Mouse (Mus musculus) neural tube, embryonic 13.5 days (tissue): ENCODE data around the gene Psapl1. TPM values are rescaled to one million over a fixed set of nuclear protein-coding genes. Genes with fewer than 3 reads are reported as not detected.
"Not testable (repeated sequence)": the region's sequence is repeated elsewhere in the genome, so short reads cannot be mapped to it uniquely, and the experiment has no call there.

ENCODE experiments used
- ATAC-seq: fragments of 200-750 bp; cut with Nextera tagmentation; 2 replicates; pipeline ENCODE4 v1.8.0; 2017; ENCODE audit warnings: low read depth, mild to moderate bottlenecking, moderate TSS enrichment, moderate library complexity
- H3K27ac ChIP-seq: fragments of 300-500 bp; sonication (generic); replicated peaks from 2 replicates; pipeline ENCODE4 v1.5.1; 2015; ENCODE audit warnings: moderate library complexity, mild to moderate bottlenecking, inconsistent platforms
- H3K27me3 ChIP-seq: fragments of 300-500 bp; sonication (generic); 2 replicates; pipeline ENCODE4 v1.6.1; 2015; ENCODE audit warnings: mild to moderate bottlenecking, inconsistent platforms
- H3K36me3 ChIP-seq: fragments of 300-500 bp; sonication (generic); 2 replicates; pipeline ENCODE4 v1.6.1; 2015; ENCODE audit warnings: mild to moderate bottlenecking, inconsistent platforms
- H3K4me1 ChIP-seq: fragments of 300-500 bp; sonication (generic); replicated peaks from 2 replicates; pipeline ENCODE4 v1.6.1; 2015; ENCODE audit warnings: inconsistent platforms
- H3K4me2 ChIP-seq: fragments of 300-500 bp; sonication (generic); 2 replicates; pipeline ENCODE4 v1.6.1; 2015; ENCODE audit warnings: inconsistent platforms, mild to moderate bottlenecking, moderate library complexity
- H3K4me3 ChIP-seq: fragments of 300-500 bp; sonication (generic); 2 replicates; pipeline ENCODE4 v1.5.1; 2015; ENCODE audit warnings: mild to moderate bottlenecking, inconsistent platforms
- H3K9ac ChIP-seq: fragments of 300-500 bp; sonication (generic); 2 replicates; pipeline ENCODE4 v1.6.1; 2015; ENCODE audit warnings: moderate library complexity, mild to moderate bottlenecking, inconsistent platforms
- H3K9me3 ChIP-seq: fragments of 300-500 bp; sonication (generic); 2 replicates; pipeline ENCODE4 v1.6.1; 2016; ENCODE audit warnings: inconsistent platforms
- WGBS: fragments of 180-500 bp; shearing (Covaris S2); methylation state at CpG from one replicate; pipeline ENCODE4 v1.1.7; 2015; 5-methylcytosine and 5-hydroxymethylcytosine counted together
- polyA plus RNA-seq: library from polyadenylated mRNA; unstranded; fragments of >200 nt; fragmentation: Nextera tagmentation; extraction: Ambion mirVana; gene quantifications from 2 replicates; pipeline ENCODE4 v1.2.1, GENCODE M21; 2015

The Psapl1 gene
- polyA plus RNA-seq, 1 experiment from 2014 or later = 0.07 TPM

DNA sequence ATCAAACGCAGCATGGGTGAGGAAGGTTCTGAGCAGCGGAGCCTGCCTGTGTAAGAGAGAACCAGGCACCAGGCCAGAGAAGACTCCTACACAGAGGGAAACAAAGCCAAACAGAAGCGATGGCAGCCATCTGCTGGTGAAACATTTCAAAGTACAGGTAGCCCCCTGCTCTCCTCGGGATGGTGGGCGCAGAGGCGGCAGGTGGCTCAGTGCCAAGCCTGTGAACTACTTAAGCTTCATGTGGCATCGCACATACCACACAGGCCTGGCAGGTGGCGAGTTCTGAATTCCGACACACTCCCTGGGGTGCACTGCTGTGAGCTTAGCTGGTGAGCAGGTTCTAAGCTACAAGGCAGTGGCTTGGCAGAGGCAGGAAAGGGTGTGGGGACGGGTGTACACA, 9.5 kb downstream of the Psapl1 start:
- H3K4me1 ChIP-seq = peaks cover 6% of the 10 kb centered on the region; the same call in 1 of the 2 replicates
- no peaks in the 10 kb centered on the region for H3K9me3 ChIP-seq
- H3K4me3 ChIP-seq = no peak overlapping the region
- no peak overlapping the region for H3K27ac ChIP-seq
- ATAC-seq = peak; percentile 37; the same call in 1 of the 2 replicates
- 77% methylated on average over 10 of the region's 10 CpGs for WGBS
- H3K36me3 ChIP-seq = no peaks in the 10 kb centered on the region
- no peak overlapping the region for H3K9ac ChIP-seq
- H3K4me2 ChIP-seq = no peak overlapping the region
- no peaks in the 10 kb centered on the region for H3K27me3 ChIP-seq

DNA sequence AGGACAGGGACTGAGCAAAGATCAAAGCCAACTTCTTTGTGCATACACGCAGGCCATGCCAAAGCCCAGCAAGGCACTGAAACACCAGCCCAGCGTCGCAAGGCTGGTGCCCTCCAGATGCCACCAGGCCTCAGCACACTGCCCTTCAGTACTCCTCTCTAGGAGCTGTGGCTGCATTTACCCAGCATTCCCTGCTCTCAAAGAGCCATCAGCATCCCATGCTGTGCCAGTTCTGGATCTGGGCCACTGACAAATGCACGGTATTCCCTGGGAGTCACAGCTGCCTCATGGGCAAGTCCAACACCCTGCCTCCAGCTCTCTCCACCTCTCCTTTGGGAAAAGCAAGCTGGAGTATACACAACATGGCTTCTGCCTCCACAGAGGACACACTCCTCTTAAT, 16.3 kb downstream of the Psapl1 start:
- 51% methylated on average over 4 of the region's 4 CpGs for WGBS
- no peaks in the 10 kb centered on the region; the same call in 1 of the 2 replicates for H3K27me3 ChIP-seq
- H3K9me3 ChIP-seq = no peaks in the 10 kb centered on the region
- peaks cover 33% of the 10 kb centered on the region for H3K4me1 ChIP-seq
- H3K9ac ChIP-seq = no peak overlapping the region
- H3K4me3 ChIP-seq = no peak overlapping the region
- no peaks in the 10 kb centered on the region for H3K36me3 ChIP-seq
- ATAC-seq = no peak
- H3K4me2 ChIP-seq = no peak overlapping the region
- peak overlapping the region; percentile 46; the same call in 1 of the 2 replicates for H3K27ac ChIP-seq

DNA sequence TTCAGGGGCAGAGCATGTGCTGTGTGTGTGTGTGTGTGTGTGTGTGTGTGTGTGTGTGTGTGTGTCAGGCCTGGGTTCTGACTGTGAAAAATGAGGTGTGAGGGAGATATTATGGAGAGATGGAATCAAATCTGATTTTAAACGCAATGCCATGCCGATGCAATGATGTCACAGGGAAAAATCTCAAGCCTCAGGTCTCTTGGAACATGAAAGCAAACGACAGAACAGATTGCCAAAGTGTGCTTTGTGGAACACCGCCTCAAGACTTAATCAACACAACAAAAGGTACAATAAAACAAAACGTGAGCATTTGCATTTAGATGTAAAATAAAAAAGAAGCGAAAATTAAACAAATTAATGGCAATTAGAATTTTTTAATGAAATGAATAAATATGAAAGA, 16.8 kb downstream of the Psapl1 start:
- ATAC-seq = no peak
- no peaks in the 10 kb centered on the region for H3K36me3 ChIP-seq
- 46% methylated on average over 6 of the region's 6 CpGs for WGBS
- no peak overlapping the region for H3K27ac ChIP-seq
- no peaks in the 10 kb centered on the region for H3K9me3 ChIP-seq
- peaks cover 38% of the 10 kb centered on the region for H3K4me1 ChIP-seq
- H3K27me3 ChIP-seq = no peaks in the 10 kb centered on the region; the same call in 1 of the 2 replicates
- H3K9ac ChIP-seq = no peak overlapping the region
- H3K4me3 ChIP-seq = no peak overlapping the region
- H3K4me2 ChIP-seq = no peak overlapping the region

DNA sequence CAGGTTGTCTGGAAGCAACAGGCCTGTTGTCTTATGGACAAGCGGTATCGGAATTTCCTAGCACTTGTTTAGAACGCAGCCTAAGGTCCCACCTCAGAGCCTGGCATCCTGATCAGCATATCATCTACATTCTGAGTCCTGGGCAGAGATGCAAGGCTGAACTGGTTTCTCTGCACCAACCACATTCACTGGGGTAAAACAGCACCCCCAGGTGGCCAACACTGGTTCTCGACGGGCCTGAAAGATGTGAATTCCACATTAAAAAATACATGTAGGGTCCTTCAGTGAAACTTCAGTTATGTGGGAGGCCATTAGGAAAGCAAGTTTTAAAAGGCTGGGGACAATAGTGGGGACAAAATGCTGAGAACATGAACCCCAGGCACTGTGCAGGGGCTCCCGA, 20.0 kb downstream of the Psapl1 start:
- WGBS = 63% methylated on average over 6 of the region's 6 CpGs

DNA sequence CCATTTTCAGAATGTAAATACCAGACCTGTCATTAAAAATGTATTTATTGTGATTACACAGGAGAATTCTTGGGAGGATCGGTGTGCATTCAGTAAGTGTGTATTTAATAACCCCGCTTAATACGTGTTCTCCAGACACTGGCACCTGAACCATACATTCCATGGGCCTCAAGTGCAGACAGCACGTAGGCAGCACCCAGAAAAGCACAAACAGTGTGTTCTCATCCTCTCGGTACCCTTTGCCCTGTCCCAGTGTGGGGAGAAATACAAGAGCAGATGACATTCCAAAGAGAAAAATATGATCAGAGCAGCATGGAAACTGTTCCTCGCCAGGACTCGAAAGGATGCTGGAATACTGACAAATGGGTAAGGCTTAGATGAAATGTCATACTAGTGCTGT, 22.0 kb downstream of the Psapl1 start:
- peaks cover 70% of the 10 kb centered on the region for H3K4me1 ChIP-seq
- no peak for ATAC-seq
- WGBS = 49% methylated on average over 7 of the region's 7 CpGs

More for the DNA sequence above, 20.0 kb downstream of the Psapl1 start:
- peaks cover 63% of the 10 kb centered on the region for H3K4me1 ChIP-seq
- H3K36me3 ChIP-seq = no peaks in the 10 kb centered on the region
- H3K9me3 ChIP-seq = no peaks in the 10 kb centered on the region
- no peak overlapping the region for H3K4me3 ChIP-seq
- H3K27ac ChIP-seq = no peak overlapping the region
- ATAC-seq = no peak
- no peaks in the 10 kb centered on the region; the same call in 1 of the 2 replicates for H3K27me3 ChIP-seq
- no peak overlapping the region for H3K9ac ChIP-seq
- no peak overlapping the region for H3K4me2 ChIP-seq

DNA sequence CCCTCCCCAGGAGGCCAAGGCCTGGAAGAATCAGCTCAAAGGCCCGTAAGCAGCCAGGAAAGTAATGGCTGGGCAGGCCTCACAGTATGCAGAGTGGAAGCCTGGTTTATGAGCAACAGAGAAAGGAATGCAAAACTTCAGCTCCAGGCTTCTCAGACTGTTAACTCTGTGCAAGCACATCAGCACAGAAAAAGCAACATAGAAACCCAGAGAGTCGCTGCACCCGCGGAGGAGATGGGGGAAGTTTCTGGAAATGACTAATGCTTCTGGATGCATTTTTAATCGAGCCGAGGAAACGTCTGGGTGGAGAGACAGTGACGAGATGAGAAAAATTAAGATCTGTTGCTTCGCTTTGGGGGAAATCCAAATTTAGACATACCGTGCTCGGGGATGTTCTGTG, 22.5 kb downstream of the Psapl1 start:
- Histone ChIP-seq H3K9ac (peak overlapping the region; percentile 41; the same call in 1 of the 2 replicates), H3K27ac (peak overlapping the region; percentile 34; the same call in 1 of the 2 replicates), H3K4me2 (no peak overlapping the region), H3K9me3 (no peaks in the 10 kb centered on the region), H3K4me3 (no peak overlapping the region), H3K27me3 (no peaks in the 10 kb centered on the region; the same call in 1 of the 2 replicates), H3K36me3 (no peaks in the 10 kb centered on the region), H3K4me1 (peaks cover 68% of the 10 kb centered on the region)
- WGBS = 59% methylated on average over 11 of the region's 11 CpGs
- no peak for ATAC-seq

More for the DNA sequence above, 22.0 kb downstream of the Psapl1 start:
- Histone ChIP-seq H3K4me2 (no peak overlapping the region), H3K27me3 (no peaks in the 10 kb centered on the region; the same call in 1 of the 2 replicates), H3K27ac (peak overlapping the region; percentile 34), H3K9ac (peak overlapping the region; percentile 41; the same call in 1 of the 2 replicates), H3K9me3 (no peaks in the 10 kb centered on the region), H3K4me3 (no peak overlapping the region), H3K36me3 (no peaks in the 10 kb centered on the region)

DNA sequence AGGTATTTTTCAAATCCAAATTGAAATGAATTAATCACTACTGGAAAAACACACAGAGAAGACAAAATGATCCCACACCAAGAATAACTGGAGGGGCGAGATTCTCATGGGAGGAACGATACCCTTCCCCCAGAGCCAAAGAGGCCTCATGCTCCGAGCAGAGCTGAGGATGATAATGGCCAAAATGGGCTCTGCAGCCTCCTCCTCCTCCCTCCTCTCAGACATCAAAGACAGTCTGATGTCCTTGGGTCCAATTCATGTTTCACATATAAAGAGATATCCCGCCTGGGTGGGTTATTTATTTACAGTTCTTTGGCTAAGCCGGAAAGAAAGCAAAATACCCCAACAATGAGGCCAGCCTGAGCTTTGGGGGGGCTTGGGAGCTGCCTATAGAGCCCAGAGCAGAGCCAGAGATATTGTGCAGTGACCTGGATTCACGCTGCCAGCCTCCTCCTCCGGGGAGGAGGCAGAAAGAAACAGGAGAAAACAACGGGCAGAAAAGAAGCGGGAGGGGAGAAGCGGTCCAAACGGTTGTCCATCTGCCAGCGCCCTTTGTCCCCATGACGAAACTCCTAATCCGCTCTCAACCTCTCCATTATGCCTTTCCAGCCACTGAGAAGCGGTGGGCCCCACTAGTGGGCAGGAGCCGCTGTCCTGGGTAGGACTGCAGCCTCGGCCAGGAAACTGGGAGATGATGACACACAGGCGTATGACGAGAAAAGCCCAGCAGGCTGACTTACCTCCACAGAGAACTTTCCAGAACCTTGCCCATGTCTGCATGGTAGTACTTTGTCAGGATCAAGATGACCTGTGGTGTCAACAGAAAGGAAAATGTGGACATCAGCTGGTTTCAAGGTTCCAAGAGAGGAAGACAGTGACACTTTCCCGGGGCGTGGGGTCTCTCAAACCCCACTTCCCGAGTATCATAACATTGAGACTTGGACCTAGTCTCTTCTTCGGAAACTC, 24.9 kb downstream of the Psapl1 start:
- H3K9ac ChIP-seq = no peak overlapping the region
- no peak overlapping the region for H3K4me3 ChIP-seq
- no peaks in the 10 kb centered on the region for H3K36me3 ChIP-seq
- no peaks in the 10 kb centered on the region; the same call in 1 of the 2 replicates for H3K27me3 ChIP-seq
- no peak overlapping the region for H3K27ac ChIP-seq
- no peak for ATAC-seq
- no peaks in the 10 kb centered on the region for H3K9me3 ChIP-seq
- 36% methylated on average over 23 of the region's 23 CpGs for WGBS
- H3K4me2 ChIP-seq = no peak overlapping the region
- H3K4me1 ChIP-seq = peaks cover 63% of the 10 kb centered on the region

DNA sequence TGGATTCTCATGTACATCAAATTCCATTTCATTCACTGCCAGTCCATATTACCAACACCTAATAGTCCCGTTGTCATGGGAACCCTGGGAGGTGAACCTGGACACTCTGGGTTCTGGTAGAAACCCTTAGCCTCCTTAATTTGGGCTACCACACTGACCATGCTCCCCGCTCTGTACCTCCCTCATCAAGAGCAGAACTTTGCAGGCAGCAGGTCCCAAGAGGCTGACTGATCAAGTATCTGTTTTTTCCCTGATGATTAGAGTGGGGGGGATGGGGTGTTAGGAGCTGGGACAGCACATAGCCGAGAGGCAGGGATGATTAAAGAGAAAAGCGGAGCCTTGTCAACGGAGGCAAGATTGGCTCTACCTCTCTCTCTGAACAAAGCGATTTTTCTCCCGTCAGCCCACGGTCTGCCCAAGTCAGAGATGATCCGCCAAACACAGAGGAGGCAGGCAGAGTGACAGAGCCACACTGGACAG, 26.5 kb downstream of the Psapl1 start:
- peaks cover 50% of the 10 kb centered on the region for H3K4me1 ChIP-seq
- peak; percentile 32; the same call in 1 of the 2 replicates for ATAC-seq
- WGBS = 37% methylated on average over 9 of the region's 9 CpGs

DNA sequence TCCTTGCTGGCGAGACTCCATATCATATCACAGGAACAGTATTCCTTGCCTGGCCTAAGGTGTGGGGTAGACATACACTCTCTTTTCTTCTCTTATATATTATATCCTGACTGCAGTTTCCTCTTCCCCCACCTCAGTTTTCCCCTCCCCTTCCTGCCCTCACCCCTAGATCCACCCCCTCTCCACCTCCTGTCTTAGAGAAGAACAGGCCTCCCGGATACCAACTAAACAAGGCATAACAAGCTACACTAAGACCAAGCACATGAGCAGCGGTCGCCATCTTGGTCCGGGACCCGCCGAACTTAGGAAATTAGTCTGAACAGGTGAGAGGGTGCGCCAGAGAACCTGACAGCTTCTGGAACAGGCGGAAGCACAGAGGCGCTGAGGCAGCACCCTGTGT, 33.7 kb downstream of the Psapl1 start:
- H3K36me3 ChIP-seq, H3K9ac ChIP-seq, H3K9me3 ChIP-seq, H3K4me2 ChIP-seq, ATAC-seq, H3K27ac ChIP-seq, H3K27me3 ChIP-seq, H3K4me1 ChIP-seq, H3K4me3 ChIP-seq: not testable (repeated sequence)
- 97% methylated on average over 8 of the region's 10 CpGs for WGBS

More for the DNA sequence above, 26.5 kb downstream of the Psapl1 start:
- no peak overlapping the region for H3K4me3 ChIP-seq
- 0 out of 2 replicates have a peak overlapping the region, but pooled peaks have one; percentile 18 for H3K27ac ChIP-seq
- no peaks in the 10 kb centered on the region for H3K27me3 ChIP-seq
- 0 out of 2 replicates have a peak overlapping the region, but pooled peaks have one; percentile 4 for H3K4me2 ChIP-seq
- H3K9me3 ChIP-seq = no peaks in the 10 kb centered on the region
- no peak overlapping the region for H3K9ac ChIP-seq
- no peaks in the 10 kb centered on the region for H3K36me3 ChIP-seq

DNA sequence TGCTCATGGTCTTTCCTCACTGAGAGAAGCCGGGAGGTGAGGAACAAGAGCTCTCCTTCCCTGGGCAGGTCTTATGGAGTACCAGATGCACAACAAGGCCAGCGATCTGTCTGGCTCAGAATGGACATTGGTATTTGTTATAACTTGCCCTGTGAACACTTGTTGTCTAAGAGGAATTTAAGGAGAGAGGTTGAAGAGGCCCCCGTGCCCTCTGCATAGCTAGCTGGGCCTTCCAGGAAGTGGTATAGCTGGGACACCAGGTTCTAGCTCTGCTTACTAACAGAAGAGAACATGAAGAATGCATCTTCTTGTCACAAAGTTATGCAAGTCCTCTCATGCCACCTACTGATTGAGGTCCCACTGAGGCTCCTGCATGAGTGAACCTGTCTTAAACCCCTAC, 44.2 kb downstream of the Psapl1 start:
- H3K4me2 ChIP-seq = no peak overlapping the region
- no peak overlapping the region for H3K4me3 ChIP-seq
- no peaks in the 10 kb centered on the region for H3K27me3 ChIP-seq
- no peaks in the 10 kb centered on the region for H3K9me3 ChIP-seq
- no peak overlapping the region for H3K27ac ChIP-seq
- no peak overlapping the region for H3K9ac ChIP-seq
- no peaks in the 10 kb centered on the region; the same call in 1 of the 2 replicates for H3K4me1 ChIP-seq
- WGBS = 90% methylated on average over 3 of the region's 3 CpGs
- no peaks in the 10 kb centered on the region for H3K36me3 ChIP-seq
- no peak for ATAC-seq

DNA sequence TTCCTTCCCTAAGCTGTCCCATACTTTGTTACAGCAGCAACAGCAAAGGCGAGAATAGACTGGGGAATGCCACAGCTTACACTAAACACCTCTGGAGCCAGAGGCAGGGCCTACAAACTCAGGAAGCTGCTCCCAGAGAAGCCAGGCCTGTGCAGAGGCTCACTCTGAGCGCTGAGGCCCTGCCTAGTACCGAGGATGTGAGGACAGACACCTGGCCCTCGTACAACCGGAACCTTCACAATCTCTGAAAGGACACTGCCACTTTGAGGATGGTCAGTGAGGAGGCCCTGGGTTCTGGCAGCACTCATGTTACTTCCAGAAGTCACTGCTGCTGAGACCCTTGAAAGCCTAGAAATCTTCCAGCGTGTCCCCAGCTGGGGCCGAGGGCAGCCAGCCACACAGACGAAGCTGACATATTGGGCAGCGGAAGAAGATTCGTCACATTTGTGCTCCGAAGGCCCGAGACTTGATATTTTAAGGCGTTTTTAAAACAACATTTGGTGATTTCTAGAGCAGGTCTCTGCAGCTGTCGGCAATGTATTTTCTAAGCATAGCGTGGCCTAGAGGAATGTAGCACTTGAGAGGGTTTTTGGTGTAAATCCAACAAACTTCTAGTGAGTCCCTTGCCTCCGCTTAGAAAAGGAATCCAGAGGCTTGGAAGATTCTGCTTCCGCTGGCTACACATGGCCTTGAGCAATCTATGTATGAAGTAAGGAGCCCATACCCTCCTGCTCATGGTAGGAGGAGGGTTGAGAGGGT, 49.1 kb downstream of the Psapl1 start:
- no peak overlapping the region for H3K9ac ChIP-seq
- WGBS = 86% methylated on average over 17 of the region's 17 CpGs
- no peak overlapping the region for H3K4me2 ChIP-seq
- peaks cover 16% of the 10 kb centered on the region for H3K4me1 ChIP-seq
- H3K9me3 ChIP-seq = no peaks in the 10 kb centered on the region
- no peak overlapping the region for H3K4me3 ChIP-seq
- no peaks in the 10 kb centered on the region for H3K36me3 ChIP-seq
- no peak overlapping the region for H3K27ac ChIP-seq
- ATAC-seq = no peak
- no peaks in the 10 kb centered on the region for H3K27me3 ChIP-seq
